Mouse (Mus musculus) kidney, adult 2 months (tissue): ENCODE measurements around the gene Gm20708.

Source experiments
- CTCF ChIP-seq: fragments of 200-500 bp; conservative IDR thresholded peaks from 2 replicates; pipeline ENCODE4 v1.5.1; 2011; ENCODE audit warnings: low read depth, mild to moderate bottlenecking, control low read depth, low read length, moderate library complexity, mixed read lengths; ENCODE audit not compliant: insufficient read depth, insufficient read length
- POLR2A ChIP-seq: fragments of 200-500 bp; IDR thresholded peaks from one replicate; pipeline ENCODE4 v1.6.1; 2011; ENCODE audit warnings: low read depth, low read length, control low read depth

- no peak for TF ChIP-seq CTCF
- TF ChIP-seq POLR2A: no peak
Observed at GRCm38 (mm10) chr11:117766275-117766674, 43.2 kb upstream of the Gm20708 start.
